Mouse (Mus musculus) forebrain, embryonic 12.5 days (tissue): ENCODE data around the gene Txlng. TPM values are rescaled to one million over a fixed set of nuclear protein-coding genes. Genes with fewer than 3 reads are reported as not detected.

Source experiments
- ATAC-seq: fragments of 200-750 bp; cut with Nextera tagmentation; 2 replicates; pipeline ENCODE4 v1.8.0; 2017; ENCODE audit warnings: moderate TSS enrichment; ENCODE audit not compliant: low FRiP score
- H3K27ac ChIP-seq: fragments of 300-500 bp; sonication (generic); 2 replicates; pipeline ENCODE4 v1.5.1; 2016; ENCODE audit warnings: mild to moderate bottlenecking
- H3K27me3 ChIP-seq: fragments of 300-500 bp; sonication (generic); 2 replicates; pipeline ENCODE4 v1.6.1; 2016; ENCODE audit warnings: mild to moderate bottlenecking
- H3K36me3 ChIP-seq: fragments of 300-500 bp; sonication (generic); replicated peaks from 2 replicates; pipeline ENCODE4 v1.6.1; 2016; ENCODE audit warnings: mild to moderate bottlenecking
- H3K4me1 ChIP-seq: fragments of 300-500 bp; sonication (generic); 2 replicates; pipeline ENCODE4 v1.6.1; 2016
- H3K4me2 ChIP-seq: fragments of 300-500 bp; sonication (generic); 2 replicates; pipeline ENCODE4 v1.6.1; 2016; ENCODE audit warnings: mild to moderate bottlenecking, moderate library complexity
- H3K4me3 ChIP-seq: fragments of 300-500 bp; sonication (generic); replicated peaks from 2 replicates; pipeline ENCODE4 v1.5.1; 2016; ENCODE audit warnings: mild to moderate bottlenecking
- H3K9ac ChIP-seq: fragments of 300-500 bp; sonication (generic); 2 replicates; pipeline ENCODE4 v1.6.1; 2016; ENCODE audit warnings: mild to moderate bottlenecking
- H3K9me3 ChIP-seq: fragments of 300-500 bp; sonication (generic); 2 replicates; pipeline ENCODE4 v1.6.1; 2016
- WGBS: fragments of 180-500 bp; shearing (Covaris S2); methylation state at CpG from one replicate; pipeline ENCODE4 v1.1.7; 2016; 5-methylcytosine and 5-hydroxymethylcytosine counted together
- microRNA counts: library from miRNA; unstranded; fragments of <30 nt; microRNA quantifications from one replicate; lab custom pipeline; 2017
- microRNA-seq: library from miRNA; unstranded; fragments of <30 nt; microRNA quantifications from one replicate; pipeline ENCODE4, GENCODE M21; 2017
- polyA plus RNA-seq: library from polyadenylated mRNA; unstranded; fragments of >200 nt; fragmentation: Nextera tagmentation; extraction: Ambion mirVana; gene quantifications from 2 replicates; pipeline ENCODE4 v1.2.1, GENCODE M21; 2016

Gene Txlng
- polyA plus RNA-seq, 1 experiment from 2014 or later, result 18.8 TPM

GRCm38 (mm10) chrX:162756058-162756457, 73.2 kb downstream of the Txlng start:
- ATAC-seq, result no peak
- Histone ChIP-seq H3K9ac (no peak overlapping the region), H3K27ac (no peak overlapping the region), H3K4me3 (no peak overlapping the region), H3K4me2 (no peak overlapping the region), H3K9me3 (no peaks in the 10 kb centered on the region), H3K36me3 (no peaks in the 10 kb centered on the region), H3K27me3 (no peaks in the 10 kb centered on the region), H3K4me1 (peaks cover 7% of the 10 kb centered on the region; the same call in 1 of the 2 replicates)
- 28% methylated on average over 7 of the region's 7 CpGs for WGBS

GRCm38 (mm10) chrX:162754314-162754713, 74.9 kb downstream of the Txlng start:
- Histone ChIP-seq H3K9ac (no peak overlapping the region), H3K27ac (no peak overlapping the region), H3K4me3 (no peak overlapping the region), H3K36me3 (no peaks in the 10 kb centered on the region), H3K27me3 (no peaks in the 10 kb centered on the region), H3K9me3 (no peaks in the 10 kb centered on the region), H3K4me1 (peaks cover 5% of the 10 kb centered on the region; the same call in 1 of the 2 replicates), H3K4me2 (no peak overlapping the region)
- ATAC-seq, result no peak
- WGBS, result 83% methylated on average over 4 of the region's 4 CpGs

GRCm38 (mm10) chrX:162752418-162752817, 76.8 kb downstream of the Txlng start:
- Histone ChIP-seq H3K4me3 (no peak overlapping the region), H3K27ac (no peak overlapping the region), H3K9me3 (no peaks in the 10 kb centered on the region), H3K9ac (no peak overlapping the region), H3K27me3 (no peaks in the 10 kb centered on the region; the same call in 1 of the 2 replicates), H3K4me1 (no peaks in the 10 kb centered on the region), H3K4me2 (no peak overlapping the region), H3K36me3 (no peaks in the 10 kb centered on the region)
- WGBS, result 96% methylated on average over 2 of the region's 2 CpGs
- ATAC-seq, result no peak

GRCm38 (mm10) chrX:162748696-162749420, 80.4 kb downstream of the Txlng start:
- WGBS, result 56% methylated on average over 9 of the region's 9 CpGs
- no peak for ATAC-seq

GRCm38 (mm10) chrX:162736140-162736659, 93.1 kb downstream of the Txlng start:
- Histone ChIP-seq H3K9me3 (no peaks in the 10 kb centered on the region), H3K36me3 (no peaks in the 10 kb centered on the region), H3K9ac (0 out of 2 replicates have a peak overlapping the region, but pooled peaks have one; percentile 44), H3K4me2 (peak overlapping the region; percentile 51), H3K27ac (peak overlapping the region; percentile 71; the same call in 1 of the 2 replicates), H3K4me1 (0 out of 2 replicates have a peak, but pooled peaks cover 5% of the 10 kb centered on the region), H3K27me3 (no peaks in the 10 kb centered on the region), H3K4me3 (peak overlapping the region; percentile 38; the same call in 1 of the 2 replicates)
- WGBS, result 45% methylated on average over 9 of the region's 9 CpGs
- peak; percentile 47; the same call in 1 of the 2 replicates for ATAC-seq

More at GRCm38 (mm10) chrX:162748696-162749420, 80.4 kb downstream of the Txlng start:
- Histone ChIP-seq H3K4me3 (no peak overlapping the region), H3K36me3 (no peaks in the 10 kb centered on the region), H3K4me1 (no peaks in the 10 kb centered on the region), H3K27ac (no peak overlapping the region), H3K9ac (no peak overlapping the region), H3K9me3 (no peaks in the 10 kb centered on the region), H3K4me2 (no peak overlapping the region), H3K27me3 (no peaks in the 10 kb centered on the region; the same call in 1 of the 2 replicates)

- ATAC-seq, result peak; percentile 91
- H3K4me1 ChIP-seq, result 0 out of 2 replicates have a peak, but pooled peaks cover 5% of the 10 kb centered on the region
- H3K27ac ChIP-seq, result peak overlapping the region; percentile 71
Observed at GRCm38 (mm10) chrX:162734997-162735929, 94.0 kb downstream of the Txlng start.

GRCm38 (mm10) chrX:162730031-162730430, 99.2 kb downstream of the Txlng start:
- no peaks in the 10 kb centered on the region for H3K9me3 ChIP-seq
- 87% methylated on average over 4 of the region's 4 CpGs for WGBS
- no peak overlapping the region for H3K4me3 ChIP-seq
- H3K9ac ChIP-seq, result no peak overlapping the region
- H3K4me1 ChIP-seq, result no peaks in the 10 kb centered on the region; the same call in 1 of the 2 replicates
- no peak overlapping the region for H3K27ac ChIP-seq
- H3K27me3 ChIP-seq, result peaks cover 12% of the 10 kb centered on the region
- no peak for ATAC-seq
- no peaks in the 10 kb centered on the region for H3K36me3 ChIP-seq
- H3K4me2 ChIP-seq, result no peak overlapping the region

More at GRCm38 (mm10) chrX:162734997-162735929, 94.0 kb downstream of the Txlng start:
- WGBS, result 26% methylated on average over 25 of the region's 25 CpGs
- no peaks in the 10 kb centered on the region for H3K36me3 ChIP-seq
- peak overlapping the region; percentile 51 for H3K4me2 ChIP-seq
- no peaks in the 10 kb centered on the region for H3K9me3 ChIP-seq
- H3K9ac ChIP-seq, result peak overlapping the region; percentile 44; the same call in 1 of the 2 replicates
- peak overlapping the region; percentile 38 for H3K4me3 ChIP-seq
- no peaks in the 10 kb centered on the region for H3K27me3 ChIP-seq

MicroRNA genes within 50 kb of the gene (microRNA counts, 519-probe panel; counts per million panel counts)
- not detected for microRNA mmu-miR-3473 (lab: Ali Mortazavi, UCI)

Small RNA genes lying within 50 kb of the gene (microRNA-seq; reads per million reads assigned to microRNA genes)
- gene Mir3473a, result not detected

Other genes with a start within 250 kb of the Txlng start
- gene Reps2, start 185.8 kb downstream of the Txlng start, polyA plus RNA-seq, result 1.4 and 1.5 TPM in 2 replicates
- 281 and 291 TPM in 2 replicates for gene Rbbp7, start 69.1 kb downstream of the Txlng start, polyA plus RNA-seq
- gene Syap1, start 59.0 kb upstream of the Txlng start, polyA plus RNA-seq, result 27.1 and 27.9 TPM in 2 replicates
- 87.7 and 93.5 TPM in 2 replicates for gene Ctps2, start 71.8 kb upstream of the Txlng start, polyA plus RNA-seq
- gene S100g, start 135.1 kb upstream of the Txlng start, polyA plus RNA-seq, result not detected in 2 replicates